Mouse (Mus musculus) liver, adult (tissue): Measurements from ENCODE around the gene Cdc42ep2.

Experiments
- GATA4 ChIP-seq: IDR thresholded peaks from 2 replicates; pipeline ENCODE4 v1.6.1; 2014; ENCODE audit warnings: mild to moderate bottlenecking, low read length; ENCODE audit not compliant: insufficient replicate concordance

Cdc42ep2 gene

GRCm38 (mm10) chr19:5952071-5952691 is 27.6 kb upstream of the Cdc42ep2 start:
- peak; percentile 94 for TF ChIP-seq GATA4

DNA sequence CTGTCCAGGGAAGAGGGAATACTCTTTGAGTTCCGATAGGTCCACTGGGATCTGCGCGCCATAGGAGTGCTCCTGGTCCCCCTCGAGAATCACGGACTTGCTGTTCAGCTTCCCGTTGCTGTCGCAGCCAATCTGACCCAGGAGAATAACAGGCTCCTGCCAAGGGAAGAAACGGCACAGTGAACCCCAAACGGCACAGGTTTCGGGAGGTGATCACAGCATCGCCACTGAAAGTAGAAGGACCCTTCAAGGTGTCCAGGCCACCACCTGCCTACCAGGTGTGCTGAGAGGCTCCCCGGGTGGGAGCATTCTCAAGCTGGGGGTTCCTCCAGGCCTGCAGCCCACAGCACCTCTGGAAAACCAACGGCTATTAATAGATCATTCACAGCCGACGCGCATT is 27.0 kb upstream of the Cdc42ep2 start:
- TF ChIP-seq GATA4 = no peak

- TF ChIP-seq GATA4 = no peak
Observed at GRCm38 (mm10) chr19:5950218-5950617, 25.6 kb upstream of the Cdc42ep2 start.

- no peak for TF ChIP-seq GATA4
Observed at GRCm38 (mm10) chr19:5945891-5946290, 21.3 kb upstream of the Cdc42ep2 start.

DNA sequence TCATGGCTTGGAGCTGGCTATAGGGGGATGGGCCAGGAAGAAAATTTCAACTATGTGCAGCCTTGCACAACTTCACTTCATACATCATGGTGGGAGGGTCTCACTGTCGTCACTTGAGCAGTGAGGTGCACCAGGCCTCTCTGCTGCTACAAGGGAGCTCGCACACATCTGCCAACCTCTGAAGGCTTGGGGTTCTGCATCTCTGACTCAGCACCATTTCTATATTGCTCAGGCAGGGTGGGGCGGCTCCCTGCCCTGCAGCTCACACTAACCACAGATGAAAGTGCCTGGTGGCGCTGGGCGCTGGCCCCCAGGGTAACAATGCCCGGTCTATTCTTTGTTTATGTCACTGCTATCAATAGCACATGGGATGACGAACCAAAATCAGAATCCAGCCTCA is 20.4 kb upstream of the Cdc42ep2 start:
- TF ChIP-seq GATA4 = no peak

GRCm38 (mm10) chr19:5944145-5944544 is 19.5 kb upstream of the Cdc42ep2 start:
- no peak for TF ChIP-seq GATA4

GRCm38 (mm10) chr19:5943404-5943803 is 18.8 kb upstream of the Cdc42ep2 start:
- no peak for TF ChIP-seq GATA4

DNA sequence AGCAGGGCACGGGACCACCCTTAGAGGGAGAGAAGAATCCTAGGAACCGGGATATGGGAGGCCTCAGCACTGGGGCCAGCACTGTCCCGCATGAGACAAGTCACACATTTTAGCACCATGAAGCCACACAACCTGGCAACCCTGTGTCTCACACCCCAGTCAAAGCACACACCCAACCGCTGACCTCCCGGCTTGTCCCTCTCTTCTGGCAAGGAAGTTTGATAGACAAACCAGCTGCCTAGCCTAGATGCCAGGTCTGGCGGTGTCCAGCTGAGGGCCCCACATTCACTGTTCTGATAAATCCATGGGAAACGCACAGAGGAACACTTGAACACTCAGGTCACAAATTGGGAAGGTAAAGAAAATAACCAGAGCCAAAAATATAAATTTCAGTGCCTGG is 18.0 kb upstream of the Cdc42ep2 start:
- no peak for TF ChIP-seq GATA4

GRCm38 (mm10) chr19:5940656-5941055 is 16.0 kb upstream of the Cdc42ep2 start:
- no peak for TF ChIP-seq GATA4

GRCm38 (mm10) chr19:5940173-5940572 is 15.6 kb upstream of the Cdc42ep2 start:
- TF ChIP-seq GATA4 = no peak

DNA sequence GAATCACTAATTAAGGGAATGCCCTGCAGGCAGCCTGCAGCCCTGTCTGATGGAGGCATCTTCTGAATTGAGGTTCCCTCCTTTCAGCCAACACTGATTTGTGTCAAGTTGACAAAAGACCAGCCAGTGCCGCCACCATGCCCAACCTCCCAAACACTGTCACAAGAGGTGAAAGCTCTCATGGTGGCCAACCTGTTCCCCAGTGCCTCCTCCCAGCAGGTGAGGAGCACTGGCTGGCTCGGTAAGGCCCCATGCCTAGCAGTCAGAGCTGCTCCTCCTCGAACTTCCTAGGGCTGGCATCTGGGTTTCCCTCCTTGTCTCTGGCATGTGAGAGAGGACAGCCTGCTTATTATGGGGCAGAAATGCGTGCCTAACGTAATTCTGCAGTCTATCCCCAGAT is 15.1 kb upstream of the Cdc42ep2 start:
- no peak for TF ChIP-seq GATA4

GRCm38 (mm10) chr19:5938516-5938915 is 13.9 kb upstream of the Cdc42ep2 start:
- no peak for TF ChIP-seq GATA4

DNA sequence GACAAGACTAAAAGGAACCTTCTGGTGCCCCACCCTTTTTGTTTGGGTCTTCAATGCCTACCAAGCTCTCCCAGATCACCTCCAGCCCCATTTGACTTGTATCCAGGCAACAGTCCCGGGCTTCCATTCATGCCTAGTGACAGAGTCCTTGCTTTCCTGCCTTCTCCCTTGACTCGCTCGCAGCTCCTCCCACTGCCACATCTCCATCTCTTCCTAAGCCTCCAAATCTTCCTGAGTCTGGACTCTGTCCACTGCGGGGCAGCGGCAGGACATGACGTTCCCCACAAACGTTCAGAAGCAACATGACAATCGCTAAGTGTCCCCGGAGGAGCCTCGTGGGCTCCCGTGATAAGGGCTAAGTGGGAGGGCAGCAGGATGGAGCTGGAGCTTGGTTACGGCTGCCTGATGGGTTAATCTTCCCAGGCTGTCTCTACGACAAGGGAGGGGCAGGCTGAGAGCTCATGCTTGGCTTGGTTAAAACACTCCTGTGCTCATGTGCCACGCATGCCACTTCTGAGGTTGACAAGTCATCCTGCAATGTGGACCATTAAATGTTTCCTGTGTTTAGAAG is 13.3 kb upstream of the Cdc42ep2 start:
- peak; percentile 50; the same call in 1 of the 2 replicates for TF ChIP-seq GATA4

DNA sequence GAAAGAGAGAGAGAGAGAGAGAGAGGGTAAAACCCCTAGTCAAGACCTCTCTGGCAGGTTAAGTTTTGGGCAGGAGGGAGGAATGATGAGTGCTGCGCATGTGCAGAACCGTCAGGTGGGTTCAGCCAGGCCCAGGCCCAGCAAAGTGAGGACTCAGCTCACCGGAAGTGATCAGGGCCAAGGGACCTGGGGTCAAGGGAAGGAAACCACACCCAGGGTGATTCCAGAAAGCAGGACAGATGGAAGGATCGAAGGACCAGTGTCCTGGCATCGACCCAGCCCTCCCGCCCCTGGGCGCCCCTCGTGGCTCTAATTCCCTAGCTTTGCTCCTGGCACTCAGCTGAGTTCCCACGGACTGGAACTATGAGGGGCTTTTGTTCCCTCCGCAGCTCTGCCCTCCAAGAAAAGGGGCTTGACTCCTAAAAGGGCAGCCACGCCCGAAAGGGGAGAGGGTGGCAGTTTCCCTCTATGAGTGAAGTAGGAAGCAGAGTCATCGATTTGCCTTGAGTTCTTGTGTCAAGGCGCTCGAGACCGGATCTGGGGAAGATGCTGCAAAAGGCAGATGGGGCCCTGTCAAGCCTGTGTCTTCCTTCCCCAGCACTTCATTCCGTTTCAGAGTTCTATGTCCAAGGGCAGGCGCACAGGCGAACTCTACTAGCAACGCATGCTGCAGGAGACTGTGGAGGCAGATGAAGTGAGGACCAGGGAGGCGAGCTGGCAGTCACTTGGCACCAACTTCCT is 12.6 kb upstream of the Cdc42ep2 start:
- TF ChIP-seq GATA4 = no peak

- no peak for TF ChIP-seq GATA4
Observed at GRCm38 (mm10) chr19:5935691-5936090, 11.1 kb upstream of the Cdc42ep2 start.

- no peak for TF ChIP-seq GATA4
Observed at GRCm38 (mm10) chr19:5935266-5935665, 10.7 kb upstream of the Cdc42ep2 start.
